Mouse (Mus musculus): ENCODE measurements around the gene Parn. TPM values are rescaled to one million over a fixed set of nuclear protein-coding genes. Genes with fewer than 3 reads are reported as not detected.
"Not testable (repeated sequence)": the region's sequence is repeated elsewhere in the genome, so short reads cannot be mapped to it uniquely, and the experiment has no call there.

The Parn gene
- total and polyA plus RNA-seq, 3 experiments, result 26.7 to 160 (median 38.2) TPM

GRCm38 (mm10) chr16:13670896-13671295, 2.9 kb upstream of the Parn start:
- DNase-seq (ENCODE audit: low read depth, low spot score), result peak; percentile 63
- peak overlapping the region; percentile 74 for H3K9ac ChIP-seq (ENCODE audit: control insufficient read depth, low read depth, low read length, poor library complexity, severe bottlenecking)
- H3K27ac ChIP-seq (ENCODE audit: control insufficient read depth, low read depth, low read length), result peak overlapping the region; percentile 90
- 0 out of 2 replicates have a peak, but pooled peaks have one; percentile 28 for TF ChIP-seq GATA1 (IDR thresholded peaks at IDR 0.05; ENCODE audit: low read depth, low read length)
- TF ChIP-seq TBP (IDR thresholded peaks at IDR 0.05; ENCODE audit: low read depth, low read length), result peak; percentile 61; the same call in 1 of the 2 replicates
- peaks cover 3 to 20% of the 10 kb centered on the region in 2 experiments; a peak in 3 of 4 replicates for H3K4me1 ChIP-seq (ENCODE audit: control insufficient read depth in 1 of 2, insufficient read depth in 2 of 2, low read length in 2 of 2)
- H3K27me3 ChIP-seq (ENCODE audit: control insufficient read depth in 1 of 2, insufficient read depth in 2 of 2, low read length in 2 of 2); H3K9me3 ChIP-seq (replicated peaks; ENCODE audit: insufficient read depth, low read length): not testable (repeated sequence)
- peaks cover 22% of the 10 kb centered on the region for H3K79me2 ChIP-seq (ENCODE audit: control insufficient read depth, insufficient read depth, low read length, poor library complexity)
- peaks cover 0 to 22% of the 10 kb centered on the region in 2 experiments; a peak in 2 of 4 replicates for H3K36me3 ChIP-seq (ENCODE audit: control insufficient read depth in 1 of 2, insufficient read depth in 2 of 2, low read length in 2 of 2)
- H3K4me3 ChIP-seq (ENCODE audit: control insufficient read depth in 1 of 2, insufficient read depth in 1 of 2, low read depth in 2 of 2, low read length in 2 of 2), result peak overlapping the region; percentile 74 to 84

- Histone ChIP-seq H3K27me3 (ENCODE audit: control insufficient read depth in 1 of 2, insufficient read depth in 2 of 2, low read length in 2 of 2) (no peaks in the 10 kb centered on the region), H3K9ac (ENCODE audit: control insufficient read depth, low read depth, low read length, poor library complexity, severe bottlenecking) (no peak overlapping the region), H3K79me2 (ENCODE audit: control insufficient read depth, insufficient read depth, low read length, poor library complexity) (peaks cover 22% of the 10 kb centered on the region), H3K9me3 (replicated peaks; ENCODE audit: insufficient read depth, low read length) (no peaks in the 10 kb centered on the region), H3K4me3 (ENCODE audit: control insufficient read depth in 1 of 2, insufficient read depth in 1 of 2, low read depth in 2 of 2, low read length in 2 of 2) (no peak overlapping the region), H3K4me1 (ENCODE audit: control insufficient read depth in 1 of 2, insufficient read depth in 2 of 2, low read length in 2 of 2) (peaks cover 3 to 20% of the 10 kb centered on the region in 2 experiments; a peak in 3 of 4 replicates), H3K27ac (ENCODE audit: control insufficient read depth, low read depth, low read length) (peak overlapping the region; percentile 88), H3K36me3 (ENCODE audit: control insufficient read depth in 1 of 2, insufficient read depth in 2 of 2, low read length in 2 of 2) (peaks cover under 1 to 22% of the 10 kb centered on the region in 2 experiments; a peak in 3 of 4 replicates)
- DNase-seq (ENCODE audit: low read depth, low spot score), result peak; percentile 53
- no peak for TF ChIP-seq ZC3H11A (IDR thresholded peaks at IDR 0.05; ENCODE audit: low read depth, low read length)
- TF ChIP-seq TAL1 (IDR thresholded peaks at IDR 0.05; ENCODE audit: low read length), result peak; percentile 63
- TF ChIP-seq GATA1 (IDR thresholded peaks at IDR 0.05; ENCODE audit: low read depth, low read length), result peak; percentile 22; the same call in 1 of the 2 replicates
- no peak for TF ChIP-seq MYC (IDR thresholded peaks at IDR 0.05; ENCODE audit: low read depth, low read length)
- TF ChIP-seq TCF12 (IDR thresholded peaks at IDR 0.05; ENCODE audit: low read depth, low read length), result no peak
- TF ChIP-seq KAT2A (conservative IDR thresholded peaks at IDR 0.05; ENCODE audit: low read depth, low read length), result no peak
These were observed 1.3 kb upstream of the Parn start for GRCm38 (mm10) chr16:13669282-13669681.

GRCm38 (mm10) chr16:13668402-13669108, 585 bp upstream of the Parn start:
- H3K27me3 ChIP-seq (ENCODE audit: control insufficient read depth in 1 of 2, insufficient read depth in 2 of 2, low read length in 2 of 2), result no peaks in the 10 kb centered on the region
- H3K9ac ChIP-seq (ENCODE audit: control insufficient read depth, low read depth, low read length, poor library complexity, severe bottlenecking), result peak overlapping the region; percentile 57
- H3K4me1 ChIP-seq (ENCODE audit: control insufficient read depth in 1 of 2, insufficient read depth in 2 of 2, low read length in 2 of 2), result peaks cover 3 to 20% of the 10 kb centered on the region in 2 experiments; a peak in 3 of 4 replicates
- peak overlapping the region; percentile 81 to 94 for H3K4me3 ChIP-seq (ENCODE audit: control insufficient read depth in 1 of 2, insufficient read depth in 1 of 2, low read depth in 2 of 2, low read length in 2 of 2)
- H3K9me3 ChIP-seq (replicated peaks; ENCODE audit: insufficient read depth, low read length), result no peaks in the 10 kb centered on the region
- peak; percentile 86 for DNase-seq (ENCODE audit: low read depth, low spot score)
- peak overlapping the region; percentile 88 for H3K27ac ChIP-seq (ENCODE audit: control insufficient read depth, low read depth, low read length)
- peaks cover 22% of the 10 kb centered on the region for H3K79me2 ChIP-seq (ENCODE audit: control insufficient read depth, insufficient read depth, low read length, poor library complexity)
- H3K36me3 ChIP-seq (ENCODE audit: control insufficient read depth in 1 of 2, insufficient read depth in 2 of 2, low read length in 2 of 2), result peaks cover 2 to 22% of the 10 kb centered on the region in 2 experiments; a peak in 3 of 4 replicates
- TF ChIP-seq MXI1 (IDR thresholded peaks at IDR 0.05; ENCODE audit: low read depth, low read length) (0 out of 2 replicates have a peak, but pooled peaks have one; percentile 49), SMC3 (IDR thresholded peaks at IDR 0.05; ENCODE audit: low read depth, low read length) (no peak), MAFK (IDR thresholded peaks at IDR 0.05; ENCODE audit: borderline replicate concordance, low read depth, low read length) (no peak), ZNF384 (IDR thresholded peaks at IDR 0.05; ENCODE audit: low read depth, low read length) (peak; percentile 100), GABPA (IDR thresholded peaks at IDR 0.05; ENCODE audit: low read depth, low read length) (no peak), CHD1 (IDR thresholded peaks at IDR 0.05; ENCODE audit: low read depth, low read length) (no peak), MAZ (IDR thresholded peaks at IDR 0.05; ENCODE audit: low read depth, low read length) (no peak), ETS1 (IDR thresholded peaks at IDR 0.05; ENCODE audit: low read depth, low read length) (peak; percentile 85), HCFC1 (IDR thresholded peaks at IDR 0.05; ENCODE audit: low read depth, low read length) (peak; percentile 62; the same call in 1 of the 2 replicates), KAT2A (conservative IDR thresholded peaks at IDR 0.05; ENCODE audit: low read depth, low read length) (no peak), SIN3A (IDR thresholded peaks at IDR 0.05; ENCODE audit: low read length) (peak; percentile 80), POLR2A (IDR thresholded peaks at IDR 0.05; ENCODE audit: control insufficient read depth in 1 of 2, insufficient read depth in 1 of 2, low read depth in 1 of 2, low read length in 2 of 2, poor library complexity in 1 of 2) (no peak), USF2 (IDR thresholded peaks at IDR 0.05; ENCODE audit: borderline replicate concordance in 1 of 2, insufficient read depth in 1 of 2, low read depth in 1 of 2, low read length in 2 of 2) (no peak), CHD2 (IDR thresholded peaks at IDR 0.05; ENCODE audit: low read length) (no peak), RAD21 (IDR thresholded peaks at IDR 0.05; ENCODE audit: low read depth, low read length) (no peak), USF1 (IDR thresholded peaks at IDR 0.05; ENCODE audit: low read depth, low read length) (no peak), ELF1 (IDR thresholded peaks at IDR 0.05; ENCODE audit: low read depth, low read length) (peak; percentile 47; the same call in 1 of the 2 replicates), GATA1 (IDR thresholded peaks at IDR 0.05; ENCODE audit: low read depth, low read length) (peak; percentile 97), RCOR1 (IDR thresholded peaks at IDR 0.05; ENCODE audit: low read depth, low read length) (peak; percentile 63; the same call in 1 of the 2 replicates)

All from MEL (cell line).